Mouse (Mus musculus): ENCODE data around the gene Foxk2.
A peak's percentile ranks its signal among the peaks of the same experiment; 100 is the strongest.

Foxk2 gene

GRCm38 (mm10) chr11:121259160-121260100, at the start of gene Foxk2:
TSS of gene Foxk2 (plus strand) at chr11:121259990.
- DNase-seq (ENCODE audit: extremely low read depth, low read depth) = peak; percentile 33

GRCm38 (mm10) chr11:121216831-121217230, 43.0 kb upstream of the Foxk2 start:
- no peak for DNase-seq (ENCODE audit: extremely low read depth, low read depth)

- no peak for DNase-seq (ENCODE audit: extremely low read depth, low read depth)
These were observed 40.0 kb upstream of the Foxk2 start for GRCm38 (mm10) chr11:121219776-121220175.

- DNase-seq (ENCODE audit: extremely low read depth, low read depth) = no peak
These were observed 39.0 kb upstream of the Foxk2 start for GRCm38 (mm10) chr11:121220771-121221170.

GRCm38 (mm10) chr11:121221321-121222010, 38.3 kb upstream of the Foxk2 start:
- no peak for DNase-seq (ENCODE audit: extremely low read depth, low read depth)

GRCm38 (mm10) chr11:121228129-121229017, 31.4 kb upstream of the Foxk2 start:
- no peak for DNase-seq (ENCODE audit: extremely low read depth, low read depth)

GRCm38 (mm10) chr11:121229018-121229439, 30.8 kb upstream of the Foxk2 start, which contains the start of gene Cybc1:
TSS of gene Cybc1 (minus strand) at chr11:121229322.
- peak; percentile 80 for DNase-seq (ENCODE audit: extremely low read depth, low read depth)

- no peak for DNase-seq (ENCODE audit: extremely low read depth, low read depth)
These were observed 28.6 kb upstream of the Foxk2 start for GRCm38 (mm10) chr11:121231191-121231590.

GRCm38 (mm10) chr11:121231628-121232291, 28.0 kb upstream of the Foxk2 start:
- no peak for DNase-seq (ENCODE audit: extremely low read depth, low read depth)

GRCm38 (mm10) chr11:121232706-121233105, 27.1 kb upstream of the Foxk2 start:
- DNase-seq (ENCODE audit: extremely low read depth, low read depth) = no peak

GRCm38 (mm10) chr11:121235475-121236238, 24.1 kb upstream of the Foxk2 start:
- peak; percentile 68 for DNase-seq (ENCODE audit: extremely low read depth, low read depth)

- peak; percentile 99 for DNase-seq (ENCODE audit: extremely low read depth, low read depth)
These were observed 23.0 kb upstream of the Foxk2 start, which contains the start of gene Narf for GRCm38 (mm10) chr11:121236564-121237344. TSS of gene Narf (plus strand) at chr11:121237253.

- peak; percentile 50 for DNase-seq (ENCODE audit: extremely low read depth, low read depth)
These were observed 22.3 kb upstream of the Foxk2 start for GRCm38 (mm10) chr11:121237345-121238128.

- DNase-seq (ENCODE audit: extremely low read depth, low read depth) = peak; percentile 85
These were observed 20.1 kb upstream of the Foxk2 start for GRCm38 (mm10) chr11:121239669-121240068.

GRCm38 (mm10) chr11:121250196-121250595, 9.6 kb upstream of the Foxk2 start:
- DNase-seq (ENCODE audit: extremely low read depth, low read depth) = no peak

GRCm38 (mm10) chr11:121260211-121260906, 569 bp downstream of the Foxk2 start:
- DNase-seq (ENCODE audit: extremely low read depth, low read depth) = no peak

GRCm38 (mm10) chr11:121261074-121261473, 1.3 kb downstream of the Foxk2 start:
- DNase-seq (ENCODE audit: extremely low read depth, low read depth) = no peak

GRCm38 (mm10) chr11:121277516-121277915, 17.7 kb downstream of the Foxk2 start:
- DNase-seq (ENCODE audit: extremely low read depth, low read depth) = no peak
